Mouse (Mus musculus) retina, postnatal 7 days (tissue): ENCODE data around the gene Gm42906.

Experiments
- DNase-seq: peaks from one replicate; pipeline ENCODE4 v3.0.0-alpha.2; 2012; ENCODE audit warnings: low read depth, low spot score

The Gm42906 gene

GRCm38 (mm10) chr5:151149509-151149908 is 278.5 kb downstream of the Gm42906 start:
- DNase-seq = no peak

- no peak for DNase-seq
These were observed 279.9 kb downstream of the Gm42906 start for GRCm38 (mm10) chr5:151148079-151148478.

- DNase-seq = no peak
These were observed 282.2 kb downstream of the Gm42906 start for GRCm38 (mm10) chr5:151145807-151146206.

GRCm38 (mm10) chr5:151143955-151144354 is 284.0 kb downstream of the Gm42906 start:
- no peak for DNase-seq

GRCm38 (mm10) chr5:151142671-151143601 is 285.0 kb downstream of the Gm42906 start:
- no peak for DNase-seq

GRCm38 (mm10) chr5:151142241-151142640 is 285.7 kb downstream of the Gm42906 start:
- no peak for DNase-seq

GRCm38 (mm10) chr5:151137901-151138300 is 290.1 kb downstream of the Gm42906 start:
- DNase-seq = no peak

GRCm38 (mm10) chr5:151137311-151137710 is 290.7 kb downstream of the Gm42906 start:
- no peak for DNase-seq

GRCm38 (mm10) chr5:151135965-151136364 is 292.0 kb downstream of the Gm42906 start:
- no peak for DNase-seq

GRCm38 (mm10) chr5:151135078-151135826 is 292.7 kb downstream of the Gm42906 start:
- no peak for DNase-seq

- no peak for DNase-seq
These were observed 293.8 kb downstream of the Gm42906 start for GRCm38 (mm10) chr5:151134202-151134601.

GRCm38 (mm10) chr5:151133744-151134143 is 294.2 kb downstream of the Gm42906 start:
- DNase-seq = no peak

- no peak for DNase-seq
These were observed 298.2 kb downstream of the Gm42906 start for GRCm38 (mm10) chr5:151129762-151130161.

- no peak for DNase-seq
These were observed 300.7 kb downstream of the Gm42906 start for GRCm38 (mm10) chr5:151127298-151127717.

- DNase-seq = no peak
These were observed 301.4 kb downstream of the Gm42906 start for GRCm38 (mm10) chr5:151126608-151127005.

GRCm38 (mm10) chr5:151125985-151126607 is 301.9 kb downstream of the Gm42906 start:
- no peak for DNase-seq

GRCm38 (mm10) chr5:151117846-151118245 is 310.1 kb downstream of the Gm42906 start:
- DNase-seq = no peak

GRCm38 (mm10) chr5:151116192-151116887 is 311.6 kb downstream of the Gm42906 start:
- DNase-seq = no peak

GRCm38 (mm10) chr5:151112743-151113142 is 315.2 kb downstream of the Gm42906 start:
- DNase-seq = no peak

GRCm38 (mm10) chr5:151111080-151111871 is 316.7 kb downstream of the Gm42906 start:
- DNase-seq = no peak
